Mouse (Mus musculus) embryo, embryonic 9.5 days (tissue): ENCODE results near the gene Syngr2.
"Not testable (repeated sequence)": the region's sequence is repeated elsewhere in the genome, so short reads cannot be mapped to it uniquely, and the experiment has no call there.

Experiments used
- DNase-seq: peaks from one replicate; pipeline ENCODE4 v3.0.0-alpha.2; 2017; ENCODE audit errors: extremely low spot score

Gene Syngr2

DNA sequence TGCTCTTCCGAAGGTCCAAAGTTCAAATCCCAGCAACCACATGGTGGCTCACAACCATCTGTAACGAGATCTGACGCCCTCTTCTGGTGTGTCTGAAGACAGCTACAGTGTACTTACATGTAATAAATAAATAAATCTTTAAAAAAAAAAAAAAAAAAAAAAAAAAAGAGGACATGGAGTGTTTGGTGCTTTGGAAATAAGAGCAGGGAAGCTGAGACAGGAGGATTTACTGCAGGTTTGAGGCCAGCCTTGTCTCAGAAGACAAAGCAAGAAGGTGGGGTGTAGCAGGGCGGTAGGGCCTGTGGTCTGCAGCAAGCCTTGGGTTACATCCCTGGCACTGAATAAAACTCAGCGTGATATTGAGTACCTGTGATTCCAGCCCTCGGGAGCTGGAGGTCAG lies 24.0 kb downstream of the Syngr2 start:
- not testable (repeated sequence) for DNase-seq

DNA sequence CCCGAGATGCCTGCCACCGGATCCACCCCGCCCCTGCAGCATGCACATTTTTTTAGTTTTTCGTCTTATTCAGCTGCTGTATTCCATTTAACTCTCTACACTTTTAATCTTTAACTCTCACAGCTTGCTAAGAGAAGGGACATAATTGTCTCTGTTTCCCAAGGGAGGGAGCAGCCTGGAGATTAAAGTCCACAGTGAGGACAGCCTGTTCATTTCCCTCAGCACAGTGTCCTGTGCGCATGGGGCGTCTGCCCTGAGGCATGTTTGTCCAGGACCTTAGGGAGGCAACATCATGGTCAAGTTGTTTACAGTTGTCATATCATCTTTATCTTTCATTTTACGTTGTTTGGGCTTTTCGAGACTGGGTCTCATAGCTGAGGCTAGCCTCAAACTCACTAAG lies 24.6 kb downstream of the Syngr2 start:
- no peak for DNase-seq

DNA sequence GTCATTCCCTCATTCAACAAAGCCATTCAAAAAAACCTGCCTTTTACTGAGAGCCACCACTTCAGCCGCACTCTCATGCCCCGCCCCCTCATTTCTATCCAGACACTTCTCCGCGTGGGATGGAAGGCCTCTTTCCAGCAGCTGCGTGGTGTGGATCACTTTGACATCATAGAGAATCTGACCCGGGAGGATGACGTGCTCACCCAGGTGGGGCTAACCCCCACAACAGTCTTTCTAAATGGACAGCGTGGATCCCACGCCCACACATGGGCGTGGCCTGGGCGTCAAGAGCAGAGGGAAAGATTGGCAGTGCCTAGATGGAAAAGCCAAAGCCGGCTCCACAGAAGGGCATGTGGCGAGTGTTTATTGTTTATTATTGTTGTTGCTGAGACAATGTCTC lies 26.8 kb downstream of the Syngr2 start:
- no peak for DNase-seq

DNA sequence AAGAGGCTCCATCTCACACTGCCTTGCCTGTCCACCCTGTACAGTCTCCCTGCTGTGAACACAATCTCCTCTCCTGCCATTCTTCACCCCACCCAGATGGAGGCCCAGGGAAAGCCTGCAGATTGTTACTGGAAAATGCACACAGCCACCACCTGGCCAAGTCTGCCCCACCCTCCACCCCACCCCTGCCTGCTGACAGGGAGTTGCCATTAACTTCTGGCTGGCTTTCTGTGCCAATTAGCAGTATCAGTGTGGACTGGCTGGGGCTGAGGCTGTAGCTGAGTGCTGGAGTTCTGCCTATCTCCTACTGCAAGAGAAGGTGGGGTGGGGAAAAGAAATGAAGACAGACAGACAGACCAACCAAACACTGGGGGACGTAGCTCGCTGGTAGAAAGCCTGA lies 29.1 kb downstream of the Syngr2 start:
- no peak for DNase-seq

DNA sequence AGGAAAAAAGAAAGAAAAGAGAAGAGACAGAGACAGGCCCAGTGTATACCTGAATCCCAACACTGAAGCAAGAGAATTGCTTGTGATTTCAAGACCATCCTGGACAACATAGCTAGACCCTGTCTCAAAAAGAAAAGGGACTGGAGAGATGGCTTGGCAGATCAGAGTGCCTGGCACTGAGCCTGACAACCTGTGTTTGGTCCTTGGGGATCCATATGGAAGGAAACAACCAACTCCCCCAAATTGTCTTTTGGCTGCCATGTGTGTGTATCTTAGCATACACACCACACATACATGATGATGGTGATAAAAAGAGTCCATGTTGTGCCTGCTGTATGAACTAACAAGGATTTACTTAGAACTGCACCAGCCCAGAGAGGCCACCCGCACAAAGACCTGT lies 29.6 kb downstream of the Syngr2 start:
- no peak for DNase-seq

DNA sequence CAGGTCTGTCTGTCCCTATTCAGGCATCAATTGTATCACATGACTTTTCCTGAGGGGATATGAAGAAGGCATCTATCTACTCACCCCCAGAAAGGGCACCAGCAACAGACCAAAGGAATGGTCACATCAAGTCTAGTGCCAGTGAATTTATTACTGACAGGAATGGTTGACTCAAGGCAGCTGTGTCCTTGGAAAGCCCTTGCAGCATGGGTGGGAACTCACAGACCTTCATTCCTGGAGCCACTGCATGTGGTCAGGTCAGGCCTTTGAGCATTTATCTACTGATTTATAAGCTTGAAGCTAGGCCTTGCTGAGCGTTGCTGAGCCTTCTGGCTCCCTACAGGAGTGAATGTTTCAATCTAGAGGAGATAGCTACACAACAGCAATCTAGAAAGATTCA lies 31.4 kb downstream of the Syngr2 start:
- no peak for DNase-seq

DNA sequence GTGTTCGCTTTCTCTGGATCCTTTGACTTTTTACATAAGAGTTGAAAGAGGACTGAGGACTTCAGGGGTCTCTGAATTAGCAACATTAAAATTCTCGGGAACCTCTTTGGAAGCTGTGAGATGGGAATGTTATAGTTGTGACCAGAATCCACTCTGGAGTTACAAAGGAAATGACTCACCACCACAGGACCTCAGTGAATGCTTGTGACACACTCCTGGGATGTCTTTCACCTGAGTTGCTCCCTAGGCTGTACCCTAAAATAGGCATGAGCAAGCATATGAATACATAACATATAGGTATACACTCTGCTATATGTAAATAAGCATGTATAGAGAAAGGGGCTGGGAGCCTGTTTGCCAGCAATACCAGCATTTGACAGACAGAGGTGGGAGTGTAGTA lies 34.0 kb downstream of the Syngr2 start:
- DNase-seq, result no peak

DNA sequence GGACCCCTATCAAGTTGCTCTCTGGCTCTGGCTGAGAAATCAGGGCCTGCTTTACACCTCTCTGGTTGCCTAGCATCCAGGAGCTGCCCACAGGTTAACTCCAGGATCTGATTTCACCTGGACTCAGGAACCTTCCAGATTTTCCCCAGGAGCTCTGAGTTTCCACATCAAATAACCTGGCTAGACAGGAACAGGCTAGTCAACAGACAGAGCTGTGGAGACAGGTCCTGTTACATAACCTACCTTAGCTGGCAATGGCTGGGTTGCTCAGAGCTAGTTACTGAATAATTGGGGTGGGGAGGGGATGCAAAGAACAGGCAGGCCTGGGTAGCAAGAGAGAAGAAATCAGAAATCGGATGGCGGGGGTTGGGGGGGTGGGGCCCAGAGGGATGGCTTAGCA lies 35.5 kb downstream of the Syngr2 start:
- no peak for DNase-seq

DNA sequence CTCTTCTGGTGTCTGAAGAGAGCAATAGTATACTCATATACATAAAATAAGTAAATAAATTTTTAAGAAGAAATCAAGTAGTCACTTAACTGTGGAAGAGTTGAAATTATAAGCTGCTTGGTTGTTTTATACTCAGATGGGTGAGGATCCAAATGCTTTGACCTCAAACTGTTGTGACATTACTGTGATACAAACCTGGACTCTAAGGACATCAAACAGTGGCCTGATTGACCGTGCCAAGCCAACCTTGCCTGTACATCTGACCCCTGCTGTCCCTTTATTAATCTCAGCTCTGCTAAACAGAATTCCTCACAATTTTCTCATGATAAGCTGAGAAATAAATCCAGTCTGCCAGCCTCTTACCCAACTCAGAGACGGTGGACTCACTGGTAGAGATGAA lies 36.2 kb downstream of the Syngr2 start:
- no peak for DNase-seq

DNA sequence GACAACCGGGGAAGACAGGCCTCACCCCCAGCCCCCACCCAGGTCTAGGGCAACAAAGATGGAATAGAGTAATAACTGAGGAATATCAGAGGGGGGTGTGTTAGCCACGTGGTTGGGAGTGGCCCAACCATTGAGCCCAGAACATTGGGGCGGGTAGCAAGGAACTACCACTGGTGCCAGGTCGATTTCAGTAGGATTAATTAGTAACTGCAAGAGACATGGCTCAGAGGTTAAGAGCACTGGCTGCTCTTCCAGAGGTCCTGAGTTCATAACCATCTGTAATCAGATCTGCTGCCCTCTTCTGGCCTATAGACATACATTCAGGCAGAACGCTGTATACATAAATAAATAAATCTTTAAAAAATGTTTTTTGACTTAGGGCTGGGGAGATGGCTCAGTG lies 37.2 kb downstream of the Syngr2 start:
- DNase-seq, result no peak

DNA sequence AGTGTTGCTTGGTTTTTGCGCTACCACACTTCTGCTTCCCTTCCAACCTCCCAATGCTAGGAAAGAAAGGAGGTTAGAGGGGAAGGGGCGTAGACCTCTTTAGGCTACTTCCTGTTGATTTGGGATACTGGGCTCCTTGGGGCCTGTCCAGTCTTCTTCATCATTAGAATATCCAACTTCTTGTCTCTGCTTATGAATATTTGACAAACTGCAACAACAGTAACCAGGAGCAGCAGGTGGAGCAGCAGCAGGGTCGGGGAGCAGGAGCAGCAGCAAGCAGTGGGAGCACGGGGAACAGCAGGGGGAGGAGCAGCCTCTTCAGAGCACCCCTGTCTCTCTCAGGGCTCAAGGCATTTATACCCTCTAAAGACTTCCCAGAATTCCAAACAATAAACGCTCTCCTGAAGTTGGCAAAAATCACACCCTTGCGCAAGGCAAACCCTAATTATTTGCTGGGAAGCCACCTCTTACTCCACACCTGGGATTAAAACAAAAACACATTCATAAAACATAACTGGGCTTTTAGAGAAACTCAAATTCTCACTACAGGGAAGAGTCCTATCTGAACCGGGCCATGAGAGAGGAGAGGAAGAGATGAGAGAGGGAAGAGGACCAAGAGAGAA lies 38.2 kb downstream of the Syngr2 start:
- no peak for DNase-seq

DNA sequence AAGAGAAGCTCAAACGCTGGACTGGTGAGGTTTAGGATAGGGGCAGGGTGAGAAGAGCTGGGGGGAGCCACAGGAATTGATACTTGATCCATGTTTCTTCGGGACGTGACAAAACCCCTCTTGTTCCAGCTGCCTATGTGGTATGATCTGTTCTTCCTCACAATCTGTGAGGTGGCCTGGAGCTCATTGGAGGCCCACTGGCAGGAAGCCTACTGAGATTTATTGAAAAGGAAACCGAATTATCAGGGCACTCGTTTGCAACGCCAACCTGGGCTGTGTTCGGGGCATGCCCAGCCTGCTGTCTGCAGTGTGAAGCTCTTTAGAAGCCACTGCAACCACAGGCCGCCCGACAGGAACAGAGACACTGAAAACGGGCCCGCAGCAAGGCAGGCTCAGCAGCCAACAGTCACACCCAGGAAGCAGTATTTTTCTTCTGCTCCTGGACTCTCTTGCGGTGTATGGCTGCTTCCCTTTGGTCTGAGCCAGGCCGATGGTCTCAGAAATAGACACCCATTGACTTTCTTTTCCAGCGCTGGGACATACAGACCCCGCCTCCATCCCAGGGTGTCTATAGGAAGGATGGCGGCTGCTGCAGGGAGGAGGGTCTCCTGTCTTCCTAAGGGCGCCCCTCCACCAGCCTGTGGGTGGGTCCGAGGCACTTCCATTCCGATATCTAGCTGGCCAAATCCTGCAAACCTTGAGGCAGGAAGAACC lies 39.0 kb downstream of the Syngr2 start:
- DNase-seq, result no peak

DNA sequence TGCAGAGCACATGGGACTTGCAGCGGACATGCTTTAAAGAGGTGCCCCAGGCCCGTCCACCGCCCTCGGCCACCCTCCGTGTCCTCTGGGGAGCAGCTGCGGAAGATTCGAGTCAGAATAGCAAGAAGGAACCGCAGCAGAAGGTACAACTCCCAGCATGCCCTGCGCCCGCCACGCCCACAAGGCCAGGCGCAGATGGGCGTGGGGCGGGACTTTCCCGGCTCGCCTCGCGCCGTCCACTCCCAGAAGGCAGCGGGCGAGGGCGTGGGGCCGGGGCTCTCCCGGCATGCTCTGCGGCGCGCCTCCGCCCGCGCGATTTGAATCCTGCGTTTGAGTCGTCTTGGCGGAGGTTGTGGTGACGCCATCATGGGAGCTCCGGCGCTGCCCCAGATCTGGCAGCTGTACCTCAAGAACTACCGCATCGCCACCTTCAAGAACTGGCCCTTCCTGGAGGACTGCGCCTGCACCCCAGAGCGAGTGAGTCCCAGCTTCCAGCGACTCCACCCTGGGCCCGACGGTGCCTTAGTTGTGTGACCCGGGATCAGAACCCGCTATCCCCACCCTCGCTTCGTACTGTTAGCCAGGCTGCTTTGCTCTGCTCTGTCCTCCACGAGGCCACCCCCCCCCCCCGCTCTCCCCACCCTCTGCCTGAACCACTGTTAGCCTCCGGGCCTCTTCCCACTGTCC lies 39.7 kb downstream of the Syngr2 start, which contains the start of gene Birc5:
Gene Birc5, plus strand, starts transcription at position 267 of the 687 bp plus-strand sequence.
- peak; percentile 97 for DNase-seq

DNA sequence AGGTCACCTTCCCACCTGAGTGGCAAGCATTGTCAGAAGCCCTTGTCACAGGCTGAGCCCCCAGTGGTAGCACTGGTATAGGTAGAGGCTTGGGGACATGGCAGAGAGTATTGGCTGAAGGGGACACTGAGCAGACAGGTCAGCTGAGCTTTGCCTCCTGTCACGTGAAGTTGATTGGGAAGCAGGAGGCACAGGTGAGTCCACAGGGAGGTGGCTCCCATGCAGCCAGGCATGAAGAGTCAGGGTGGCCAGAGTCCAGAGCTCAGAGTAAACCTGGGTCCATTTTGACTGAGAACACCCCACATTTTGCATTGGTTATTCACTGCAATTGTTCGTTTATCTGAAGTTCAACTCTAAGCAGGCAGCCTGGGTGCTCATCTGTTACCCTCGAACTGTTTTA lies 43.4 kb downstream of the Syngr2 start:
- no peak for DNase-seq

DNA sequence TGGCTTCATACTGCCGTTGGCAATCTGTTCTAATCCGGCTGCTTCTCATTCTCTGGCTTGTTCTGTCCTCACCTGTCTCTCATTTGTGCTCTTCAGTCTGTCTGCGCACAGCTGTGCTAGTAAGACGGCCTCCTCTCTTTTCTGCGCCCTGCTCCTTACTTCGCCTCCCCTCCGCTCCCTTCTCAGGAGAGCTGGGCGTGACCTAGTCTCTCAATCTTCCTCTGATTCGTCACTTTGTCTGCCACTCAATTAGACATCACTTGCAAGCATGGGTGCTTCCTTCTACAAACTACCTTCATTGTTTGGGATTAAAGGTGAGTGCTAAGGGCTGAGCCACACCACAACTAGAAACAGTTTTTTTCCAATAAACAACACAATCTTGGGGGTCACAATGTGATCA lies 44.8 kb downstream of the Syngr2 start:
- DNase-seq, result no peak

DNA sequence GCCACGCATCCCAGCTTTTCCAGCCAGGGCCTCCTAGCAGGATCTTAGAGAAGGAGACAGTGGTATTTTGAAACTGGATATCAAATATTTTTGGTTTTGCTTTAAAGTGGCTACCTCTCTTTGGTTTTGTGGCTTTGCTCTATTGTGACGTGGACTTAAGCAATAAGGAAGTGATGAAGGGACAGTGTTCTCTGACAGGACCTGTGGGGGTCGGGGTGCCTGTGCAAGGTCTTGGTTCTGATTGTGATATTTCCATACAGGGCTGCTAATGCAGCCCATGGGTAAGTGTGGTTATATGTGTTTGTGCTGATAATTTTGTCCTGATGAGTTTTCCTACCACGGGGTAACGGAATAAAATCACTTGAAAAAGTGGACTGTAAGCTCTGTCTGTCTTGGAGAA lies 45.9 kb downstream of the Syngr2 start:
- DNase-seq, result no peak

DNA sequence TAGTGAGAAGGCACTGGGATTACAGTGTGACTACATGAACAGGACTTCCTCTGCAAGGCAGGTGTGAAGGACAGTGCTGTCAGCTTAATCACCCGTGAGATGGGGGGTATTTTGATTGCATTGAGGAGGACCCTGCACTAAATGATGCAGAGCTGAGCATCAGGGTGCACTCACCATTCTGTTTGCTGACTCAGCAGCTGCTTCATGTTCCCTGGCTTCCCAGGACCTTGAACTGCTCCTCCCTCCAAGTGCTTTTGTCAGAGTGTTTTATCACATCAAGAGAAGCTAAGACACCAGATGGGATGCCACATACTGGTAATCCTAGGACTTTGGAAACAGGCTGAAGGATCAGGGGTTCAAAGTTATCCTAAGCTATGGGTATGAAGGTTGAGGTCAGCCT lies 46.5 kb downstream of the Syngr2 start:
- no peak for DNase-seq

DNA sequence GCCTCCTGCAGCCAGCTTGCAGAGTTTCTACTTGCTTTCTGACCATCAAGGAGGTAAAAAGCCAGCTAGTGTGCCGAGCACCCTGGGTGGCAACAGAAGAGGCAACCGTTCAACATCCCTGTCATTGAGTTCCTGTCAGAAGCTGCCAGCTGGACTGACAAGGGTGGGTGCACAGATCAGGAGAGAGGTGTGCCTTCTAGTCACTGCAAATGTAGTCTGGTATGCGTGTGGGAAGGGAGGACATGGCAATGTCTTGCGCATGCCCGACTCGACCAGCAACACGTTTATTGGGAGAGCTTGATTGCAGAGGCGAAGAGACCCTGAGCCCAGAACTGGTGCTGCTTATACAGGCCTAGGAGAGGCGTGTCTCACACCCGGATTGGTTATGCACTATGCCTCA lies 48.0 kb downstream of the Syngr2 start:
- no peak for DNase-seq

DNA sequence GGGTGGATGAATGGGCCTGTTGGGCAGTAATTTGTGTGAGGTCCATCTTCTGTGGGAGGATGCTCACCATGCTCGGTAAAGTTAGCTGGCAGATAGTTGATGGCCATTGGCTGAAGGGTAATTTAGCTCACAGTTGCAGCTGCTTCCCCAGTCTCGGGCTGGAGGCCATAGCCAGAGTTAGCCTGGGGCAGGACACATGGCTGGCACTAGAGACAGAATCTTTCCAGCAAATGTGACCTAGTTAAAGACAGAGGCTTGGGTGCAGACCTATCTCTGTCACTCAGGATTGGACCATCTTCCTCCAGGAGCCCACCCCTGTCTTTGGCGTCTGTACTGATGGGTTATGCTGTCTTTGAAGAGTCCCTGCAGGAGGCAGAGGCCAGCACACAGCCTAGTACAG lies 48.9 kb downstream of the Syngr2 start:
- DNase-seq, result no peak

DNA sequence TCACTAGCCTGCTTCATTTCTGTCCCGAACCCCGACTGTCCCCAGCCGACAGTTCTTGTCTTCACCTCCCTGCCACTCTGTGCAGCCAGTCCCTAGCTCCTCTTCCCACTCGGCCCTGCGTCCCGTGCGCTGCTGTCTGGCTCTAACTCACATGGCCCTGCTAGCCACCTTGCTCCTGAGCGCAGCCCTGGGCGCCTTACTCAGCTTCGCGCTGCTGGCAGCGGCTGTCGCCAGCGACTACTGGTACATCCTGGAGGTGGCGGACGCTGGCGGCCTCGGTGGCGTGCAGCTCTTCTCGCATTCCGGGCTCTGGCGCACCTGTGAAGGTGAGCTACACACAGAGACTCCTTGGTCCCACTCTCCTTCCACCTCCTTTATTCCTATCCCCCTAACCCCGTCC lies 51.1 kb downstream of the Syngr2 start, which contains the start of gene Tmem235:
Gene Tmem235, plus strand, starts transcription at position 152 of the 400 bp plus-strand sequence.
- DNase-seq, result no peak

DNA sequence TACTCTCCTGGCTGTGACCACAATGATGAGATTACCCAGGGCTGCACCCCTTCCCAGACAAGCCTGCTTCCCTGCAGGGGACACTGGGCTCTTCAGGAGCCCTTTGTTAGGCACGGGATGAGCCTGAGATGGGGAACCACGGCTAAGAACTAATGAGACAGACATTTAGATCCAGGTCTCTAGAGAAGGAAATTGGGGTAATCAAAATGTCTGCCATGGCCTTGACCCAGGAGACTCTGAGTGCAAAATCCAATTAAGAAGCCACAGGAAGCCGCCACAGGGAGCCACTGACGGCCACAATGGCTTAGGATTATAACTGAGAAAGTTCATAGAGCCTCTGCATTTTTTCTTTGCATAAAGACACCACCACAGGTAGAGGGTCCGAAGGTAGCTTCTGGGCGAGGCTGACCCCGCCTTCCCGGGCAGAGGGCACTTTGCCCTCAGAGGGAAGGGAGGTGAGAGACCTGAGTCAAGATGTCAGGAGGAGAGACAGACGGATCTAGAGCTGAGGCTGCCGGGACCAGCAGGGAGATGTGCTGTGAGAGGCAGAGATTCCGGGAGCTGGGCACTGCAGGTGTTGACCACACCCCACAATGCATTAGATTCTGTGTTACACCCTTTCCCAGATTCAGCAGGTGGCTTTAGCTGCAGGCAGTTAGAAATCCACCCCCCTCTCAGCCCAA lies 53.8 kb downstream of the Syngr2 start:
- DNase-seq, result no peak
